Mouse (Mus musculus) olfactory bulb, adult 2 months (tissue): Measurements from ENCODE around the gene Tnpo2. TPM values are rescaled to one million over a fixed set of nuclear protein-coding genes. Genes with fewer than 3 reads are reported as not detected.

Source experiments
- H3K27ac ChIP-seq: fragments of 200-500 bp; 2 replicates; pipeline ENCODE4 v1.5.1; 2012; ENCODE audit warnings: low read depth, low read length; ENCODE audit not compliant: insufficient read depth
- H3K4me1 ChIP-seq: fragments of 200-500 bp; 2 replicates; pipeline ENCODE4 v1.6.1; 2012; ENCODE audit warnings: low read length; ENCODE audit not compliant: control insufficient read depth, insufficient read depth
- H3K4me3 ChIP-seq: fragments of 200-500 bp; 2 replicates; pipeline ENCODE4 v1.5.1; 2012; ENCODE audit warnings: mild to moderate bottlenecking, low read depth, low read length, moderate library complexity; ENCODE audit not compliant: insufficient read depth
- CTCF ChIP-seq: fragments of 200-500 bp; IDR thresholded peaks from 2 replicates; pipeline ENCODE4 v1.5.1; 2012; ENCODE audit warnings: low read depth, mild to moderate bottlenecking, low read length, moderate library complexity; ENCODE audit not compliant: insufficient read depth
- POLR2A ChIP-seq: fragments of 200-500 bp; IDR thresholded peaks from 2 replicates; pipeline ENCODE4 v1.6.1; 2012; ENCODE audit warnings: mild to moderate bottlenecking, low read depth, low read length, moderate library complexity; ENCODE audit not compliant: insufficient read depth
- WGBS: fragments of 180-500 bp; shearing (Covaris S2); methylation state at CpG from one replicate; pipeline ENCODE4 v1.1.7; 2018; 5-methylcytosine and 5-hydroxymethylcytosine counted together
- polyA plus RNA-seq: library from polyadenylated mRNA; stranded (reverse); fragments of >200 nt; gene quantifications from 2 replicates; pipeline ENCODE4 v1.2.4, GENCODE M21; 2012; ENCODE audit warnings: low replicate concordance; ENCODE audit not compliant: missing spikeins, insufficient read depth, insufficient read length

The Tnpo2 gene
- polyA plus RNA-seq, 1 experiment: not detected

DNA sequence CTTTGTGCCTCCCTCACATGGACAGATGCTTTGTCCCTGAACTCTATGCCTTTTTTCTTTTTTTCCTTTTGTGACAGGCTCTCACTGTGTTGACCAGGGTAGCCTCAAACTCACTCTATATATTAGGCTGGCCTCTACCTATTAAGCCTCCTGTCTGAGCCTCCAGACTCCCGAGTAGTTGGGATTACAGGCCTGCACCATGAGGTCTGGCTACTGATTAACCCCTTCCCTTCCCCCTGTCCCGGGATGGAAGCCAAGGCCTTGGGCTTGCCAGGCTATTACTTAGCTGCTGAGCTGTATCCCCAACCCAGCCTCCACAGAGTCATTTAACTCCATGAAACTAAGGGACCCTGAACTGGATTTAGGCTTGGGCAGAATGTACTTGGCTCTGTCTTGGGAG lies 28.5 kb downstream of the Tnpo2 start:
- 35% methylated on average over 2 of the region's 2 CpGs for WGBS
- H3K4me3 ChIP-seq: no peak overlapping the region
- peaks cover 8% of the 10 kb centered on the region for H3K4me1 ChIP-seq
- no peak overlapping the region for H3K27ac ChIP-seq
- no peak for TF ChIP-seq CTCF
- no peak for TF ChIP-seq POLR2A

GRCm38 (mm10) chr8:85067155-85067554 lies 30.4 kb downstream of the Tnpo2 start:
- Histone ChIP-seq H3K4me3 (no peak overlapping the region), H3K4me1 (peaks cover 2% of the 10 kb centered on the region), H3K27ac (no peak overlapping the region)
- WGBS: 98% methylated on average over 2 of the region's 2 CpGs
- TF ChIP-seq CTCF (no peak), POLR2A (no peak)

- TF ChIP-seq POLR2A (no peak), CTCF (no peak)
- Histone ChIP-seq H3K4me3 (no peak within 1 kb of the TSS), H3K27ac (no peak within 1 kb of the TSS), H3K4me1 (peaks cover 7% of the 10 kb centered on the region)
Observed at GRCm38 (mm10) chr8:85067982-85068381, 31.3 kb downstream of the Tnpo2 start, which contains the start of gene Gm5741. Gene Gm5741 (minus strand): TSS chr8:85067982.

- 78% methylated on average over 5 of the region's 5 CpGs for WGBS
- TF ChIP-seq POLR2A: no peak
- TF ChIP-seq CTCF: no peak
- Histone ChIP-seq H3K4me1 (peaks cover 10% of the 10 kb centered on the region), H3K4me3 (no peak overlapping the region), H3K27ac (peak overlapping the region; percentile 76)
Observed at GRCm38 (mm10) chr8:85071041-85071440, 34.3 kb downstream of the Tnpo2 start.

DNA sequence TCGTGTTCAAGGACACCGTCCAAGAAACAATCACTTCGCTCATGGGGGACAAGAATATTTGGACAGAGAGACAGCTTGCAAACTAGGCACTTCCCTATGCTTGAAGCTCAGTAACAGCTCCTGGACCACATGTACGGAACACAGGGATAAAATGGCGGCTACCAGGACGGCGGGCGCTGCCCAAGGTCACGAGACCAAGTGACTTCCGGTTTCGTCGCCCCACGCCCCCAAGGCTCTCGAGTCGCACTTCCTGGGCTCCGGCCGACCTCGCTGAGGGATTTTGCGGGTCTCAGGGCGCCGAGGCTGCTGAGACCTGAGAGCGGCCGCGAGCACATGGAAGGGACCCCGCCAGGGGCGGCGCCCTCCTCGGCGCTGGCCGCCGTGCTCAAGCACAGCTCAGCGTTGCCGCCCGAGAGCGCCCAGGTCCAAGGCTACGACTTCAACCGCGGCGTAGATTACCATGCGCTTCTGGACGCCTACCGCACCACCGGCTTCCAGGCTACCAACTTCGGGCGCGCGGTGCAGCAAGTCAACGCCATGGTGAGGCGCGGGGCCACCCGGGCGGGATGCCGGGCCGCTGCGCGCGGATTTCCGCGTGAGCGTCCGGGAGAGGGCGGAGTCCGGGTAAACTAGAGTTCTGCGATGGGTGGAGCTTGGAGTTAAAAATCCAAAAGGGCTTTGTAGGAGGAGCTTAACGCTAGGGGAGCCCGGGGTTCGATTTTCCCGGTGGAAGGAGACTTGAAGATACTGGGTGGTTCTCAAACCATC lies 35.0 kb downstream of the Tnpo2 start, which contains the start of gene Dhps:
Gene Dhps (plus strand): TSS at position 244 of the 768 bp plus-strand sequence.
- Histone ChIP-seq H3K4me3 (peak within 1 kb of the TSS; percentile 80), H3K27ac (peak within 1 kb of the TSS; percentile 78), H3K4me1 (peaks cover 10% of the 10 kb centered on the region)
- WGBS: under 1% methylated on average over 68 of the region's 68 CpGs
- TF ChIP-seq CTCF (0 out of 2 replicates have a peak, but pooled peaks have one; percentile 19), POLR2A (peak; percentile 56)

- Histone ChIP-seq H3K4me3 (peak overlapping the region; percentile 80), H3K27ac (no peak overlapping the region; the same call in 1 of the 2 replicates), H3K4me1 (peaks cover 10% of the 10 kb centered on the region)
- TF ChIP-seq CTCF: no peak
- 20% methylated on average over 9 of the region's 9 CpGs for WGBS
Observed at GRCm38 (mm10) chr8:85072364-85072929, 35.7 kb downstream of the Tnpo2 start.

- 91% methylated on average over 15 of the region's 15 CpGs for WGBS
- Histone ChIP-seq H3K27ac (no peak overlapping the region), H3K4me1 (peaks cover 10% of the 10 kb centered on the region), H3K4me3 (no peak overlapping the region)
- TF ChIP-seq CTCF (no peak), POLR2A (no peak)
Observed at GRCm38 (mm10) chr8:85073041-85073612, 36.4 kb downstream of the Tnpo2 start.

GRCm38 (mm10) chr8:85074167-85074566 lies 37.5 kb downstream of the Tnpo2 start:
- 90% methylated on average over 10 of the region's 10 CpGs for WGBS
- Histone ChIP-seq H3K4me1 (peaks cover 10% of the 10 kb centered on the region), H3K4me3 (no peak overlapping the region), H3K27ac (no peak overlapping the region)
- no peak for TF ChIP-seq CTCF
- no peak for TF ChIP-seq POLR2A

- no peak for TF ChIP-seq POLR2A
- TF ChIP-seq CTCF: no peak
- Histone ChIP-seq H3K27ac (no peak overlapping the region), H3K4me3 (no peak overlapping the region), H3K4me1 (peaks cover 13% of the 10 kb centered on the region)
- WGBS: 96% methylated on average over 10 of the region's 10 CpGs
Observed at GRCm38 (mm10) chr8:85074617-85075016, 37.9 kb downstream of the Tnpo2 start.
